Mouse (Mus musculus) spleen, postnatal 4 days (tissue): Measurements from ENCODE around the gene Hilpda.

ENCODE experiments used
- DNase-seq, 2 experiments: peaks; one replicate each; pipeline ENCODE4 v3.0.0; 2022; ENCODE audit warnings: low spot score in 2 of 2

Hilpda gene

DNA sequence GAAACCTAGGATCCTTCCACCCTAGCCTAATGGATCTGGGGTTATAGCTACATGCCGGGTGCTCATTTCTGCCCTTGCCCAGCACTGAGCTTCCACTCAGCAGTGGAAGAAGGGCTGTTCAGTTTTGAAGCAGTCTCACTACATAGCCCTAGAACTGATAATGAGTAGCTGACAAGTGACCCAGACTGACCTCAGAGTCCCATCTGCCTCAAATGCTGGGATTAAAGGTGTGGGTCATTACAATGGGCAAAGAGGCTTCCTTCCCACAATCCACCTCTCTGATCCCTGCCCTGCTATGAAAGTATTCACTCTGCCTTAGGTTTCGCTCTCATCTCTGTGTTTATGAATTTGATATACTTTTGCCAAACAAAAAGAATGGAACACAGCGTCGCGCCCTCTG is 4.5 kb downstream of the Hilpda start:
- DNase-seq = no peak

DNA sequence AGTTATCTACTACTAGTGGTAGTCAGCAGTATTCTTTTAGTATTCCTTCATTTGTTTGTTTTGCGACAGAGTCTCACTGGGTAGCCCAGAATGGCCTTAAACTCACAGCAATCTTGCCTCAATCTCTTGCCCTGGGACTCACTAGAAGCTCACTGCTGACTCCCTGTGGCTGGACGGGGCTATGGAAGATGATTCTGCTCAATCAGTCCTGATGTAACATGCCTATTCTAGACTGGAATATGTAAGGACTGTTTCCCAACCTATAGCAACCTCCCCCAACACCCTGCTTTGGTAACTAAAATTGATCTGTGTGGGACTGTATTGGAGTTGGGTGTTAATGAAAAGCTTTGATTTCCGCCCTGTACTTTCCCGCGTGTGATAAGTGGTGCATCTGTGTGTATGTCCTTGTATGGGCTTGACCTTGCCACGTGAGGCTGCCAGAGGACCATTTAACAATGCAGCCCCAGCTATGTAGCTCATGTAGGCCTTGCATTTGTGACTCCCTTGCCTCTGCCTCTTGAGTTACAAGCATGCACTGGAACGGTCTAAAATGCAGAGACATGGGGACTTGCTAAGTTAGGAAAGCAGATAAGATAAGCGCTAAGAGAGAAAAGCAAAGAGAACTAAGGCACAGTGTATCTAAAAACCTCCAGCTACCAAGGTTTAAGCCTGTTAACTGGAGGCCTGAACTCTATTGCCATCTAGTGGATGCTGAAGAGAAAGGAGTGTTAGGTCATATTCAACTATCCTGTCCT is 6.4 kb downstream of the Hilpda start:
- DNase-seq = no peak

DNA sequence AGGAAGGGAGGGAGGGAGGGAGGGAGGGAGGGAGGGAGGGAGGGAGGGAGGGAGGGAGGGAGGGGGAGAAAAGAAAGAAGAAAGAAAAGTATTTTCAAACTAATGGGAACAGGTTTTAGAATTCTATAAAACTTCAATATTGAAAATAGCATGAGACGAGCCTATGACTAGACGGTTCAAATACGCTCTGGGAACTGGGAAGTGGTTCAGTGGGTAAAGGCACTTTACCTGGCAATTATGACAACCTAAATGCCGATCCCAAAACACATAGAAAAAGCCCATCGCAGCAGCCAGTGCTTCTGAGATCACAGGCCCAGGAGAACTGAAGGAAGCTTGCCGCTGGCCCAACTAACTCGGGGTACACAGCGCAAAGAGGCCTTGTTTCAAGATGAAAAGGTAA is 7.0 kb downstream of the Hilpda start, which contains the start of gene Fam71f2:
Gene Fam71f2, plus strand, starts transcription at position 301 of the 400 bp plus-strand sequence.
- DNase-seq = no peak

DNA sequence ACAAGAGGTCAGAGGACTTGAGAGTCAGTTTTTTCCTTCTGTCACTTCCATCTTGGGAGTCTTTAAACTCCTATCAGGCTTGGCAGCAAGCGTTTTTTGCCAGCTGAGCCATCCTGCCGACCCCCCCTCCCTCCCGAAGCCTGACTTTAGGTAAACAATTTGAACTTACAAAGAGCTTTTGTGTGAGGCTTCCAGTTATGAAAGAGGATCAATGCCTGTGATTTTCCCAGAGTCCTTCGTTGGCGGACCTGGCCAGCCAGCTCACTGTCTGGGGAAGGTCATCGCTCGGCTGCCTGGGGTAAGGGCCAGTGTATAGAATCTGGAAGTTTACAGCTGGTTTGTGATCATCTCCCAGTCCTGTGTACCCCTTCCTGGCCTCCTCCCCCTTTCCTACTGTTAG is 8.4 kb downstream of the Hilpda start:
- no peak for DNase-seq

DNA sequence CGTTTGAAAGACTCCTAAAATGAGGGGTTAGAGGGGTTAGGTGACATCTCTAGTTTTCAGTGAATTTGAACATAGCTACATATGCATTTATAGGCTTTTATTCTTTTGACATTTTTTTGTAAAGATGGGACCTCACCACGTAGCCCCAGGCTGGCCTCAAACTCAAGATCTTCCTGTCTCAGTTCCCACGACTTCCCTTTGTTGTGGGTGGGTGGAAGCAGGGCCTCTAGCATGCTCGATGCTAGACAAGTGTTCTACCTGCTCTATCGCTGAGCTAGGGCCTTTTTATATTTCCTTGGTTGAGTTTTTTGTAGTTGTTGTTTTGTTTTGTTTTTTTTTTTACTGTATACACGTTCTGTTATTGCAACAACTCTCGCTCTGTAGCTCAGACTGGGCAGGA is 14.6 kb downstream of the Hilpda start:
- no peak for DNase-seq

DNA sequence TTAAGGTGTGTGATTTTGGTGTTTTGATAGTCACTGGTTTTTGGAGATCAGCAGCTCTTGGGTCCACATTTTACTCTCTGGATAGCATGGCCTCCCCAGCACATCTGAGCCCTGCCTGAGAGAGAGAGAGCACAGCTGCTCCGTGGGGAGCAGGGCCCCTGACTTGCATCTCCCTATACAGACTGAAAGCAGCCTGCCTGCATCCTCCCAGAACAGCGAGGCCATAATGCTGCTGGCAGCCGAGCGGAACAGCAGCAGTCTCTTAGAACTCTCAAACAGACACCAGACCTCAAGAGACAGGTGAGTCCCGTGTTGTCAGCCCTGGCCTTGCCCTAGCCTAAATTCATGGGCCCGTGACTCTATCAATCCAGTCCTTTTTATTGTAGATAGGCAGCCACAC is 15.2 kb downstream of the Hilpda start:
- no peak for DNase-seq

DNA sequence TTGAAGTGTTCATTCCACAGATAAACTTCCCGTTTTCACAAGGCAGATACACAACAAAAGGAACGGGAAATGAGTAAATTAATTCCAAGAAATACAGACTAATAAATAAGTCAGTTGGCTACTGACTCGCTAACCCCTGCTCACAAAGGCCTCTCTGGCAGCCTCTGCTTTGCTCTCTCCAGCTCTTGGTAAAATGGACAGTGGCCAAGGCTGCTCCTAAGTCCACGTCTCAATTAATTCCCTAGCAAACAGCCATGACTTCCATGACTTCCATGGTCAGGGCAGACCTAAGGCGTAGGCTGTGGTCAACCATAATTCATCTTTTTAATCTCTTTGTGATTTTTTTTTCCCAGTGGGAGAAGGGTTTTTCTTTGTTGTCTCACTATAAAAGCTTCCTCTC is 15.7 kb downstream of the Hilpda start:
- no peak for DNase-seq

DNA sequence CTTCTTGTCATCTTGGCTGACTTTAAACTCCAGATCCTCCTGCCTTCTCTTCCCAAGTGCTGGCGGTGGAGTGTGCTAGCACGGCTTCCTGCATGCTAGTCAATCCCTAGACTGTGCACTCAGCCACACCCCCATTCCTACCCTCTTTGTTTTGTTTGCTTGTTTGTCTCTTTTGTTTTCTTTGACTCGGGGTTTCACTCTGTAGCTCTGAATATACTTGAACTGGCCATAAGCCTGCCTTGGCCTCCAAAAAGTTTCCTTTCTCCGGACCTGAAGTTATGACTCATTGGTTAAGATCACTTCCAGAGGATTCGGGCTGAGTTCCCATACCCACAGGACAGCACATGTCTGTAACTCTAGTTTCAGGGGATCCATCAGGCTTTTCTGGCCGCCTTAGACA is 16.4 kb downstream of the Hilpda start:
- no peak for DNase-seq

DNA sequence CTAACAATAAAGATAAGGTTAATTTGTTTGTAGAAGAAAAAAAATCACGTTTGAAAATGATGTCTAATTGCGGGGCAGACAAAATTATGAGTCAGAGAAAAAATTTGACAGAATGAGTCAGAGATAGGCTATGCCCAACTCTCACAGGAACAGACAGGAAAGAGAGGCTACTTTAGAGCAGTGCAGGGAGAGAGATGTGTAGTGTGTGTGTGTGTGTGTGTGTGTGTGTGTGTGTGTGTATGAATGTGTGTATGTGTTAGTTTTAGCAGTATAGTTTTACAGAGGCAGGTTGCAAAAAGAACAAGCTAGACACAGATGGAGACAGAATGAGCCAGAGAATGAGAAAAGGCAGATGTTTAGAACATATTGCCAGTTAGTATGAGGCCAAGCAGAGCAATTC is 26.8 kb downstream of the Hilpda start:
- no peak for DNase-seq

DNA sequence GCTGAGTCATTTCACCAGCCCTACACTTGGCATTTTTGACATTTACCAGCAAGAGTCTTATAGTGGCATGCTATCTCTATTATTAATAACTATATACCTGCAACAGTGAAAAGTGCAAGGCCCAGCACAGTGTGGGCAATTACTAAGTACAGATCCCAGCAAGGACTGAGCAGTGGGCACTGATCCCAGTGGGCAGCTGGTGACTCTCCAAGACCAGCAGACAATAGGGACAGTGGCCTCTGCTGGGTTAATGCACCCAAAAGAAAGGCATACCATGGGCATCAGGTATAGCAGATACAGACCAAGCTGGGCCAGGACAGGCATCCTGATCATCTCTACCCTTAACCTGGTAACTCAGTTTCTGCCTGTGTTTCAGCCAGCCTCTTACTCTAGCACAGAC is 31.0 kb downstream of the Hilpda start:
- no peak for DNase-seq

DNA sequence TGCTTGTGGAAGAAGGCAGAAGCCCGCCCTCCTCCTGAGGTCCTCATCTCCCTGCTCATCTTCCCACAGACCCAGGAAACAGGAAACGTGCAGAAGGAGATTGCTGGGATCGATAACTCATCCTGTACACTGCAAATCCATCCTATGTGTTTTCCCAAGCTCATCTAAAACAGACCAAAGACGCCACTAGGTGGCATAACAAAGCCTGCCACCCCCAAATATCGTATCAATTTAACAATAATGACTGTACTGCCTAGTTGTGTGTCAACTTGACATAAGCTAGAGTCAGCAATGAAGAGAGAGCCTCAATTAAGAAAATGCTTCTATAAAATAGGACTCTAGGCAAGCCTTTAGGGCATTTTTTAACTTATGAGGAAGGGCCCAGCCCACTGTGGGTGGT is 31.4 kb downstream of the Hilpda start:
- DNase-seq = no peak

DNA sequence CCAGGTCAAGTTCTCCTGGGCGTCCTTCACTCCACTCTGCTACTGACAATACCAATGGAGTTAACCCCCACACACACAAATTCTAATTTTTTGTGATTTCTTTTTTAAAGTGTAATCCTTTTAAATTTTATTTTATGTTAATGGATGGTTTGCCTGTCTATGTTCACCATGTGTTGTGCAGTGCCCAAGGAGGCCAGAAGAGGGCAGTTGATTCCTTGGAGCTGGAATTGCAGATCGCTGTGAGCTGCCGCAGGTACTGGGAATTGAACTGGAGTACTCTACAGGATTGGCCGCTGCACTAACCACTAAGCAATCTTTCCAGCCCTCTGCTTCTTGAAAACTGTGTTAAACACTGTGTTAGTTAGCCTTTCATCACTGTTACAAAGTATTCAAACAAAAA is 33.2 kb downstream of the Hilpda start:
- DNase-seq = no peak

DNA sequence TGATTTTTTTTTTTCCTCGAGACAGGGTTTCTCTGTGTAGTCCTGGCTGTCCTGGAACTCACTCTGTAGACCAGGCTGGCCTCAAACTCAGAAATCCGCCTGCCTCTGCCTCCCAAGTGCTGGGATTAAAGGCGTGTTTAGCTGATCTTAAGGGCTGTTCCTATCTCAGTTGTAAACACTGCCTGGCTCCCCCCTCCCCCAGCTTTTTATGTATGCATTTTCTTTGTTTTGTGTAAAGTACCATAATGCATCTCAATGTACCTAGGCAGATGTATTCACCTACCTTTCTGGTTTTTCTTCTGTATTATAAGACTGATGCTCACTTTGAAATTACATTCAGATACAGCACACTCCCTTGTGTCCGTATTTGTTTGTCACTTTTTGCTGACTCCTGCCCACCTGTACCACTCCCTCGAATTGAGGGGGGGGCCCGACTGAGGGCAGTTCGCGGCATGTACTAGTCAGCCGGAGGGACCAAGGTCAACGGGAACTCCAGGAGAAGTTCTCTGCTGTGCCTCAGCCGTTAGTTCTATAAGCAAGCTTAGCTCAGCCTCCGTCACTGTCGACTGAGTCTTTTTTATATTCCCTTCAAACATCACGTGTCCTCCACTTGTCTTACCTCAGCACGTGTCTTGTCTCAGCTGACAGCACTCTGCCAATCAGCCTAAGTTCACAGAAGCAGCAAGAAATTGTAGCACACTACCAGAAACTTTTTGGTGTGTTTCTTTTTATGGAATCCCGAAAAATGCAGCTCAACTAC is 36.7 kb downstream of the Hilpda start:
- DNase-seq = no peak

DNA sequence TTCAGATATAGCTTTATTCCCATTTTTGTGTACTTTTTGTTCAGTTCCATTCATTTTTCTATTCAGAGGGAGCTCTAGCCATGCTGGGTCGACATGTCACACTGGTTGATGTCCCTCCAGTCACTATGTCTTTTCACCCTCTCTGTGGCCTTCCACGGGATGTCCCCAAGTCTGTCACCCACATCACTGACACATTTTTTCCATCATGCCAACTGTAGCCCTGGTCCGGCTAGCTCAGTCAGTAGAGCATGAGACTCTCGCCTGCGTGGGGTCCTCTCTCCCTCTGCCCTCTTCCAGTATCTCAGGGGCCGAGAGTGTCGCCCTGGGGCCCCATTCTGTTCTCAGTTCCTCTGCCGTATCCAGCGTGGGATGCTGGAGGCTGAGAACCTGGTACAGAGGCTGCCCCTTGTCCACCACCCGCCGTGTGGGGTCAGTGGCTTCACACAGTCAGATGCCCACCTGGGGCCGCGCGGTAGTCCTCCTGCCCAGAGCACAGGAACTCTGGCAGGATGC is 41.5 kb downstream of the Hilpda start:
- no peak for DNase-seq

DNA sequence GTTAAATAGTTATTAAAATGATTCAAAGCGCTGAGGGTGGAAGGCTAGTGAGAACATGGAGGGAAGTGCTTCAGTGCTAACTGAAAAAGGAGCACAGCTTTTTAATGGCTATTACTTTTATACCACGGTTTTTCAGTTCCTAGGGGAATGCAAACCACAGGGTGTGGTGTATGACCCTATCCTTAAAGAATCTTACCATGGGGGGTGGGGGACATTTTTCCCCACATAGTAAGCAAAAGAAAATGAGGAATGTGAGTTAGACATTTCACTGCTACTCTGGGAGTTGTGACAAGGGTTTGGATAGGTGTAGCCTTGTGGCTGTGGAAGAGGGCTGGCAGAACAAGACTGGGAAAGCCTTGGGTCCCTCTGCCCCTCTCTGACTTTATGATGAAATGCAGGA is 45.0 kb downstream of the Hilpda start:
- no peak for DNase-seq

DNA sequence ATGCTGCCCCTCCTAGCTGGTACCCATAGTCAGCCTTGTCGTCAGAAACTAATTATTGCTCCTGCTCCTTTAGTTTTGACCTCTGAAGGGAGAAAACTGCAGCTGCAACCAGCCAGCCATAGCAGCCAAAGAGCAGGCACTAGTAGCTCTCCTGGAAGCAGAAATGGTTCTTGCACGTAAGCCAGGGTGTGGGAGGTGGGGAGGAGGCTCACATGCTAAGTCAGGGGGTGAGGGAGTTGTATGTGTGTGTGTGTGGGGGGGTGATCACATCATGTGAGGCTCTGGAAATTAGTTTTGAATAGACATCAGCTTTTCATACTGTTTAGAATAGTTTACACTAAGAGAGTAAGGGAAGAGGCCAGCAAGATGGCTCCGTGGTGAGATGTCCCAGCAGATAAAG is 45.7 kb downstream of the Hilpda start:
- DNase-seq = no peak

DNA sequence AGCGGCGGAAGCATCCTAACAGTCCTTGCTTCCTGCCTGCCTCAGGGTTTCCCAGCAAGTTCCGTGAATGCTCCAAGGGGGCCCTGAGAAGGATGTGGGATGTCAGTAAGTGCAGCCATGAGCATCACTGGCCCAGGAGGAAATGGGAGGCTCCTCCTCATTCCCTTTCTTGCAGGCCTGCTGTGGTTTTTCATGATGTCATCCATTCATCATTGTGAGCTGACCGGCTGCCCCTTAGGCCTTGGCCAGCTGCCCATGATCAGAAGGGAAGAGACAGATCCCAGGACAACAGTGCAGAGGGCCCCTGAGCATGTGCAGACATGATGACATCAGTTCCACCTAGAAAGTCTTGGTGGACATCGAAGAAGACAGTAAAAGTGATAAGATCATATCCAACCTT is 46.6 kb downstream of the Hilpda start, which contains the start of gene Fam71f1:
Gene Fam71f1, plus strand, starts transcription at position 262 of the 400 bp plus-strand sequence.
- DNase-seq = no peak

DNA sequence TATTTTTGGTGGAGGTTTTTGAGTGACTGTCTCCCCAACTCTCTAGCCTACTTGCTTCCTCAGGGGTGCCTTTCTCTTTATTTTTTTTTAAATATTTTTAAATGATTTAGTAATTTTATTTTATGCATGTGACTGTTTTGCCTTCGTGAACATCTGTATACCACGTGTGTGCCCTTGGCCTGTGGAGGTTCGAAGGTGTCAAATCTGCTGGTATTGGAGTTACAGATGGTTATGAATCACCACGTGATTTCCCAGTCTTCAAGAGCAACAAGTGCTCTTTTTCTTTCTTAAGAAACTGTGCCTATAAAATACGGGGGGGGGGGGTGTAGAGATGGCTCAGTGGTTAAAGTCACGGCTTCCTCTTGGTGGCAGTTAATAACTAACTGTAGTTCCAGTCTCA is 49.3 kb downstream of the Hilpda start:
- DNase-seq = no peak

DNA sequence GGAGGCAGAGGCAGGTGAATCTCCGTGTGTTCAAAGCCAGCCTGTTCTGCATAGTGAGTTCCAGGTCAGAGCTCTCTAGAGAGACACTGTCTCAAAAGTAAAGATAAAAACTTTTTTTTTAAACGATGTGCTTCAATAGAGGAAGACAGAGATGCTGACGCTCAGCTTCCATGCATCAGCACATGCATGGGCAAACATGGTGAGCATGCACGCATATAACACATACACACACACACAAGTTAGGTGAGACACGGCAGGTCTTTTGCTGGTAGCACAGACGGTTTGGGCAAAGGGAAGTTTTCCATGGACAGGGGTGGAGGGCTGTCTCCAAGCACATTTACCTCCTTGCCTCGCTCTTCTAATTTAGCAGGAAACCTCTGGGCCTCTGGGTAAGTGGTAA is 49.9 kb downstream of the Hilpda start:
- DNase-seq = no peak

DNA sequence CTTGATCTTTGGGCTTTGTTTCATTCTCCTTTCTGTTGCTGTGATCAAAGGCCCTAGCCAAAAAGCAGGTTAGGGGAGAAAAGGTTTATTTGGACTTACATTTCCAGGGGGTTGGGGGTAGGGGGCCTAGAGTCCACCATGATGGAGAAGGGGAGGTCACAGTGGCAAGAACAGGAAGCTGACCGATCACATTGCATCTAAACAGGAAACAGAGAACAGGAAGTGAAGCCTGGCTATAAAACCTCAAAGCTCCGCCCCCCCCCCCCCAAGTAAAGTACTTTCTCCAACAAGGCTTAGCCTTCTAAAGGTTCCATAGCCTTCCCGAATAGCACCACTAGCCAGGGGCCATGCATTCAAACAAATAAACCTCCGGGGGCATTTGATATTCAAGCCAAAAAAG is 50.4 kb downstream of the Hilpda start:
- no peak for DNase-seq
